Mouse (Mus musculus) stomach, embryonic 15.5 days (tissue): ENCODE measurements at regions not wholly inside any gene's neighbourhood (a gene's known extent, or its start where the extent isn't known, plus 50 kb on each side); places are given as distances from the start of the nearest gene placed in this dataset.

Experiments
- ATAC-seq: fragments of 200-750 bp; cut with Nextera tagmentation; 2 replicates; pipeline ENCODE4 v1.8.0; 2017; ENCODE audit warnings: low read depth, moderate number of reproducible peaks, moderate TSS enrichment; ENCODE audit not compliant: insufficient read depth, low FRiP score
- H3K27ac ChIP-seq: fragments of 300-500 bp; sonication (generic); 2 replicates; pipeline ENCODE4 v1.5.1; 2015; ENCODE audit warnings: mild to moderate bottlenecking, inconsistent platforms
- H3K27me3 ChIP-seq: fragments of 300-500 bp; sonication (generic); replicated peaks from 2 replicates; pipeline ENCODE4 v1.6.1; 2015; ENCODE audit warnings: inconsistent platforms
- H3K36me3 ChIP-seq: fragments of 300-500 bp; sonication (generic); 2 replicates; pipeline ENCODE4 v1.6.1; 2015; ENCODE audit warnings: inconsistent platforms
- H3K4me1 ChIP-seq: fragments of 300-500 bp; sonication (generic); 2 replicates; pipeline ENCODE4 v1.6.1; 2015; ENCODE audit warnings: inconsistent platforms
- H3K4me2 ChIP-seq: fragments of 300-500 bp; sonication (generic); 2 replicates; pipeline ENCODE4 v1.6.1; 2015; ENCODE audit warnings: mild to moderate bottlenecking, inconsistent platforms
- H3K4me3 ChIP-seq: fragments of 300-500 bp; sonication (generic); replicated peaks from 2 replicates; pipeline ENCODE4 v1.5.1; 2015; ENCODE audit warnings: inconsistent platforms
- H3K9ac ChIP-seq: fragments of 300-500 bp; sonication (generic); 2 replicates; pipeline ENCODE4 v1.6.1; 2015; ENCODE audit warnings: inconsistent platforms
- H3K9me3 ChIP-seq: fragments of 300-500 bp; sonication (generic); 2 replicates; pipeline ENCODE4 v1.6.1; 2016; ENCODE audit warnings: inconsistent platforms
- WGBS: fragments of 180-500 bp; shearing (Covaris S2); methylation state at CpG from one replicate; pipeline ENCODE4 v1.1.7; 2015; 5-methylcytosine and 5-hydroxymethylcytosine counted together

GRCm38 (mm10) chr4:33582986-33583720, 273.0 kb downstream of the Rngtt start:
- ATAC-seq, result no peak
- WGBS, result 83% methylated on average over 15 of the region's 15 CpGs

GRCm38 (mm10) chr4:33583979-33584907, 274.1 kb downstream of the Rngtt start:
- no peaks in the 10 kb centered on the region for H3K9me3 ChIP-seq
- no peak overlapping the region for H3K4me2 ChIP-seq
- no peak overlapping the region for H3K27ac ChIP-seq
- H3K36me3 ChIP-seq, result no peaks in the 10 kb centered on the region
- H3K9ac ChIP-seq, result no peak overlapping the region
- H3K27me3 ChIP-seq, result no peaks in the 10 kb centered on the region
- WGBS, result 89% methylated on average over 22 of the region's 22 CpGs
- peaks cover 12% of the 10 kb centered on the region for H3K4me1 ChIP-seq
- ATAC-seq, result no peak
- no peak overlapping the region for H3K4me3 ChIP-seq

More at GRCm38 (mm10) chr4:33582986-33583720, 273.0 kb downstream of the Rngtt start:
- no peaks in the 10 kb centered on the region for H3K27me3 ChIP-seq
- H3K4me1 ChIP-seq, result peaks cover 12% of the 10 kb centered on the region
- H3K4me3 ChIP-seq, result no peak overlapping the region
- no peak overlapping the region for H3K27ac ChIP-seq
- no peak overlapping the region for H3K4me2 ChIP-seq
- H3K9ac ChIP-seq, result no peak overlapping the region
- no peaks in the 10 kb centered on the region for H3K36me3 ChIP-seq
- no peaks in the 10 kb centered on the region for H3K9me3 ChIP-seq

- Histone ChIP-seq H3K9ac (no peak overlapping the region), H3K27me3 (no peaks in the 10 kb centered on the region), H3K27ac (no peak overlapping the region), H3K4me1 (peaks cover 12% of the 10 kb centered on the region), H3K9me3 (no peaks in the 10 kb centered on the region), H3K4me3 (no peak overlapping the region), H3K36me3 (no peaks in the 10 kb centered on the region), H3K4me2 (no peak overlapping the region)
- ATAC-seq, result no peak
- 76% methylated on average over 6 of the region's 6 CpGs for WGBS
Observed at GRCm38 (mm10) chr4:33585821-33586220, 275.7 kb downstream of the Rngtt start.

- Histone ChIP-seq H3K36me3 (no peaks in the 10 kb centered on the region), H3K4me1 (peaks cover 12% of the 10 kb centered on the region), H3K27ac (0 out of 2 replicates have a peak overlapping the region, but pooled peaks have one; percentile 48), H3K27me3 (no peaks in the 10 kb centered on the region), H3K4me3 (no peak overlapping the region), H3K4me2 (peak overlapping the region; percentile 48; the same call in 1 of the 2 replicates), H3K9ac (no peak overlapping the region), H3K9me3 (no peaks in the 10 kb centered on the region)
- 47% methylated on average over 4 of the region's 4 CpGs for WGBS
- ATAC-seq, result no peak
Observed at GRCm38 (mm10) chr4:33586290-33586614, 276.1 kb downstream of the Rngtt start.

- no peak overlapping the region for H3K9ac ChIP-seq
- H3K36me3 ChIP-seq, result no peaks in the 10 kb centered on the region
- 11% methylated on average over 15 of the region's 15 CpGs for WGBS
- H3K4me2 ChIP-seq, result peak overlapping the region; percentile 48
- H3K4me3 ChIP-seq, result peak overlapping the region; percentile 24
- peak overlapping the region; percentile 48; the same call in 1 of the 2 replicates for H3K27ac ChIP-seq
- peaks cover 12% of the 10 kb centered on the region for H3K4me1 ChIP-seq
- H3K9me3 ChIP-seq, result no peaks in the 10 kb centered on the region
- ATAC-seq, result peak; percentile 62; the same call in 1 of the 2 replicates
- no peaks in the 10 kb centered on the region for H3K27me3 ChIP-seq
Observed at GRCm38 (mm10) chr4:33586615-33587451, 276.7 kb downstream of the Rngtt start.

GRCm38 (mm10) chr4:33587666-33588065, 277.6 kb downstream of the Rngtt start:
- no peak overlapping the region for H3K9ac ChIP-seq
- H3K4me1 ChIP-seq, result peaks cover 12% of the 10 kb centered on the region
- H3K27me3 ChIP-seq, result no peaks in the 10 kb centered on the region
- 0 out of 2 replicates have a peak, but pooled peaks have one; percentile 23 for ATAC-seq
- H3K9me3 ChIP-seq, result no peaks in the 10 kb centered on the region
- 77% methylated on average over 11 of the region's 11 CpGs for WGBS
- H3K4me3 ChIP-seq, result no peak overlapping the region
- no peaks in the 10 kb centered on the region for H3K36me3 ChIP-seq
- no peak overlapping the region for H3K4me2 ChIP-seq
- no peak overlapping the region for H3K27ac ChIP-seq

- Histone ChIP-seq H3K9me3 (no peaks in the 10 kb centered on the region), H3K4me2 (no peak overlapping the region), H3K27me3 (no peaks in the 10 kb centered on the region), H3K27ac (no peak overlapping the region), H3K4me1 (peaks cover 12% of the 10 kb centered on the region), H3K9ac (no peak overlapping the region), H3K4me3 (no peak overlapping the region), H3K36me3 (no peaks in the 10 kb centered on the region)
- no peak for ATAC-seq
- WGBS, result 72% methylated on average over 5 of the region's 5 CpGs
Observed at GRCm38 (mm10) chr4:33588127-33588526, 278.0 kb downstream of the Rngtt start.

- Histone ChIP-seq H3K27ac (no peak overlapping the region), H3K27me3 (no peaks in the 10 kb centered on the region), H3K4me1 (peaks cover 12% of the 10 kb centered on the region), H3K9me3 (no peaks in the 10 kb centered on the region), H3K36me3 (no peaks in the 10 kb centered on the region), H3K4me3 (no peak overlapping the region), H3K9ac (no peak overlapping the region), H3K4me2 (peak overlapping the region; percentile 30)
- no peak for ATAC-seq
- 11% methylated on average over 8 of the region's 8 CpGs for WGBS
Observed at GRCm38 (mm10) chr4:33589207-33589606, 279.1 kb downstream of the Rngtt start.

- ATAC-seq, result no peak
- Histone ChIP-seq H3K9ac (no peak overlapping the region), H3K4me3 (no peak overlapping the region), H3K9me3 (no peaks in the 10 kb centered on the region), H3K4me2 (no peak overlapping the region), H3K36me3 (no peaks in the 10 kb centered on the region), H3K27me3 (no peaks in the 10 kb centered on the region), H3K27ac (no peak overlapping the region), H3K4me1 (no peaks in the 10 kb centered on the region)
- WGBS, result 56% methylated on average over 11 of the region's 11 CpGs
Observed at GRCm38 (mm10) chr4:33594997-33595657, 285.0 kb downstream of the Rngtt start.

- H3K9ac ChIP-seq, result no peak overlapping the region
- no peak for ATAC-seq
Observed at GRCm38 (mm10) chr4:33595763-33596162, 285.7 kb downstream of the Rngtt start.

GRCm38 (mm10) chr4:33599966-33600365, 289.9 kb downstream of the Rngtt start:
- Histone ChIP-seq H3K36me3 (no peaks in the 10 kb centered on the region), H3K4me2 (no peak overlapping the region), H3K27me3 (no peaks in the 10 kb centered on the region), H3K27ac (no peak overlapping the region), H3K4me3 (no peak overlapping the region), H3K4me1 (no peaks in the 10 kb centered on the region), H3K9me3 (no peaks in the 10 kb centered on the region), H3K9ac (no peak overlapping the region)
- WGBS, result 59% methylated on average over 1 of the region's 1 CpGs
- no peak for ATAC-seq

More at GRCm38 (mm10) chr4:33595763-33596162, 285.7 kb downstream of the Rngtt start:
- WGBS, result 75% methylated on average over 9 of the region's 9 CpGs
- no peak overlapping the region for H3K4me3 ChIP-seq
- no peaks in the 10 kb centered on the region for H3K27me3 ChIP-seq
- no peak overlapping the region for H3K4me2 ChIP-seq
- no peaks in the 10 kb centered on the region for H3K9me3 ChIP-seq
- no peaks in the 10 kb centered on the region for H3K4me1 ChIP-seq
- no peak overlapping the region for H3K27ac ChIP-seq
- H3K36me3 ChIP-seq, result no peaks in the 10 kb centered on the region
